Mouse (Mus musculus): ENCODE results near the gene Olfr124. TPM values are rescaled to one million over a fixed set of nuclear protein-coding genes. Genes with fewer than 3 reads are reported as not detected.

Gene Olfr124
- not detected in 2 replicates for polyA plus RNA-seq (2016; fragmentation: Nextera tagmentation; extraction: Ambion mirVana)

GRCm38 (mm10) chr17:37799588-37799987 lies at the start of gene Olfr124:
Gene Olfr124 (plus strand): TSS chr17:37799888.
- Histone ChIP-seq H3K36me3 (no peaks in the 10 kb centered on the region), H3K9ac (no peak within 1 kb of the TSS), H3K4me3 (no peak within 1 kb of the TSS), H3K4me2 (replicated peaks) (no peak within 1 kb of the TSS), H3K27ac (no peak within 1 kb of the TSS), H3K9me3 (no peaks in the 10 kb centered on the region), H3K27me3 (replicated peaks) (no peaks in the 10 kb centered on the region), H3K4me1 (no peaks in the 10 kb centered on the region)
- no peak for ATAC-seq (ENCODE audit: low FRiP score, low read depth)
- 88% methylated on average over 3 of the region's 3 CpGs for WGBS

- no peak within 1 kb of the TSS for H3K4me3 ChIP-seq
- H3K27ac ChIP-seq = no peak within 1 kb of the TSS
- ATAC-seq (ENCODE audit: low FRiP score, low read depth) = no peak
- H3K9ac ChIP-seq = no peak within 1 kb of the TSS
- no peaks in the 10 kb centered on the region for H3K27me3 ChIP-seq (replicated peaks)
- WGBS = 86% methylated on average over 4 of the region's 4 CpGs
- H3K4me2 ChIP-seq (replicated peaks) = no peak within 1 kb of the TSS
- no peaks in the 10 kb centered on the region for H3K4me1 ChIP-seq
- H3K36me3 ChIP-seq = no peaks in the 10 kb centered on the region
- H3K9me3 ChIP-seq = 0 out of 2 replicates have a peak, but pooled peaks cover 3% of the 10 kb centered on the region
Measured at GRCm38 (mm10) chr17:37768307-37768706, 31.4 kb upstream of the Olfr124 start, which contains the start of gene Olfr122. Gene Olfr122 (plus strand): TSS chr17:37768607.

- no peak within 1 kb of the TSS for H3K4me3 ChIP-seq
- no peak for ATAC-seq (ENCODE audit: low FRiP score, low read depth)
- no peaks in the 10 kb centered on the region for H3K27me3 ChIP-seq (replicated peaks)
- no peak within 1 kb of the TSS for H3K27ac ChIP-seq
- H3K9ac ChIP-seq = no peak within 1 kb of the TSS
- no peak within 1 kb of the TSS for H3K4me2 ChIP-seq (replicated peaks)
- H3K4me1 ChIP-seq = no peaks in the 10 kb centered on the region
- no peaks in the 10 kb centered on the region for H3K9me3 ChIP-seq
- WGBS = 93% methylated on average over 2 of the region's 2 CpGs
- no peaks in the 10 kb centered on the region for H3K36me3 ChIP-seq
Measured at GRCm38 (mm10) chr17:37793229-37793628, 6.5 kb upstream of the Olfr124 start, which contains the start of gene Olfr123. Gene Olfr123 (plus strand): TSS chr17:37793529.

- ATAC-seq (ENCODE audit: low FRiP score, low read depth) = no peak
- no peak within 1 kb of the TSS for H3K4me3 ChIP-seq
- H3K27ac ChIP-seq = no peak within 1 kb of the TSS
- no peak within 1 kb of the TSS for H3K4me2 ChIP-seq (replicated peaks)
- H3K36me3 ChIP-seq = no peaks in the 10 kb centered on the region
- H3K9me3 ChIP-seq = no peaks in the 10 kb centered on the region
- H3K4me1 ChIP-seq = no peaks in the 10 kb centered on the region
- H3K27me3 ChIP-seq (replicated peaks) = no peaks in the 10 kb centered on the region
- no peak within 1 kb of the TSS for H3K9ac ChIP-seq
Measured at GRCm38 (mm10) chr17:37832649-37833048, 33.0 kb downstream of the Olfr124 start, which contains the start of gene Olfr125. Gene Olfr125 (plus strand): TSS chr17:37832949.

- Histone ChIP-seq H3K9me3 (no peaks in the 10 kb centered on the region), H3K27ac (no peak within 1 kb of the TSS), H3K4me2 (replicated peaks) (no peak within 1 kb of the TSS), H3K4me3 (no peak within 1 kb of the TSS), H3K27me3 (replicated peaks) (no peaks in the 10 kb centered on the region), H3K9ac (no peak within 1 kb of the TSS), H3K4me1 (no peaks in the 10 kb centered on the region), H3K36me3 (no peaks in the 10 kb centered on the region)
- ATAC-seq (ENCODE audit: low FRiP score, low read depth) = no peak
Measured at GRCm38 (mm10) chr17:37847183-37847582, 47.5 kb downstream of the Olfr124 start, which contains the start of gene Olfr126. Gene Olfr126 (plus strand): TSS chr17:37847483.

Other genes with a start within 250 kb of the Olfr124 start
- not detected in 2 replicates for gene Olfr112, start 230.4 kb upstream of the Olfr124 start, polyA plus RNA-seq (2016; fragmentation: Nextera tagmentation; extraction: Ambion mirVana)
- gene Olfr113, start 222.2 kb upstream of the Olfr124 start, polyA plus RNA-seq (2016; fragmentation: Nextera tagmentation; extraction: Ambion mirVana) = not detected in 2 replicates
- gene Olfr114, start 207.1 kb upstream of the Olfr124 start, polyA plus RNA-seq (2016; fragmentation: Nextera tagmentation; extraction: Ambion mirVana) = not detected in 2 replicates
- not detected in 2 replicates for gene Olfr115, start 172.8 kb upstream of the Olfr124 start, polyA plus RNA-seq (2016; fragmentation: Nextera tagmentation; extraction: Ambion mirVana)
- not detected in 2 replicates for gene Olfr116, start 172.7 kb upstream of the Olfr124 start, polyA plus RNA-seq (2016; fragmentation: Nextera tagmentation; extraction: Ambion mirVana)
- not detected in 2 replicates for gene Olfr117, start 136.1 kb upstream of the Olfr124 start, polyA plus RNA-seq (2016; fragmentation: Nextera tagmentation; extraction: Ambion mirVana)
- not detected in 2 replicates for gene Olfr118, start 132.9 kb upstream of the Olfr124 start, polyA plus RNA-seq (2016; fragmentation: Nextera tagmentation; extraction: Ambion mirVana)
- gene Olfr119, start 103.3 kb upstream of the Olfr124 start, polyA plus RNA-seq (2016; fragmentation: Nextera tagmentation; extraction: Ambion mirVana) = not detected in 2 replicates
- not detected in 2 replicates for gene Olfr120, start 78.1 kb upstream of the Olfr124 start, polyA plus RNA-seq (2016; fragmentation: Nextera tagmentation; extraction: Ambion mirVana)
- not detected in 2 replicates for gene Olfr121, start 51.0 kb upstream of the Olfr124 start, polyA plus RNA-seq (2016; fragmentation: Nextera tagmentation; extraction: Ambion mirVana)
- not detected in 2 replicates for gene Olfr122, start 31.3 kb upstream of the Olfr124 start, polyA plus RNA-seq (2016; fragmentation: Nextera tagmentation; extraction: Ambion mirVana)
- not detected in 2 replicates for gene Olfr123, start 6.4 kb upstream of the Olfr124 start, polyA plus RNA-seq (2016; fragmentation: Nextera tagmentation; extraction: Ambion mirVana)
- not detected in 2 replicates for gene Olfr125, start 33.1 kb downstream of the Olfr124 start, polyA plus RNA-seq (2016; fragmentation: Nextera tagmentation; extraction: Ambion mirVana)
- not detected in 2 replicates for gene Olfr126, start 47.6 kb downstream of the Olfr124 start, polyA plus RNA-seq (2016; fragmentation: Nextera tagmentation; extraction: Ambion mirVana)
- gene Olfr127, start 100.5 kb downstream of the Olfr124 start, polyA plus RNA-seq (2016; fragmentation: Nextera tagmentation; extraction: Ambion mirVana) = not detected in 2 replicates
- gene Olfr128, start 120.7 kb downstream of the Olfr124 start, polyA plus RNA-seq (2016; fragmentation: Nextera tagmentation; extraction: Ambion mirVana) = not detected in 2 replicates
- not detected in 2 replicates for gene Olfr761, start 153.2 kb downstream of the Olfr124 start, polyA plus RNA-seq (2016; fragmentation: Nextera tagmentation; extraction: Ambion mirVana)

Measured in neural tube, embryonic 12.5 days (tissue).